ENCODE assay signal across 7 mouse cellular contexts in genomic region chr2:179442191-179442540, GRCm38 (mm10). TPM values are rescaled to one million over a fixed set of nuclear protein-coding genes. Genes with fewer than 3 reads are reported as not detected.
DNase-seq lines count a peak whose midpoint lies in the region; ATAC-seq lines count a peak whose summit lies in the region.

Cdh4 (plus strand) TSS chr2:179442431.

- intact Hi-C loops in left cerebral cortex, postnatal 10 days (cut with DNase I), result loop anchor here (5.0 to 10.0 kb wide), 3 partner anchors 95 to 433 kb away; no protein-coding TSS in a partner anchor

- H3K4me3 ChIP-seq in intestine, embryonic 15.5 days (replicated peaks), result peak within 1 kb of the TSS; percentile 71

- 0 out of 2 replicates have a peak within 1 kb of the TSS, but pooled peaks have one; percentile 3 for H3K27ac ChIP-seq in intestine, embryonic 15.5 days

- H3K27me3 ChIP-seq in intestine, embryonic 15.5 days (replicated peaks), result peaks cover 29% of the 10 kb centered on the region

- H3K9me3 ChIP-seq in intestine, embryonic 15.5 days, result no peaks in the 10 kb centered on the region

- ATAC-seq in intestine, embryonic 15.5 days, result peak; percentile 93

- peak within 1 kb of the TSS; percentile 56 for H3K9ac ChIP-seq in intestine, embryonic 15.5 days

- H3K4me1 ChIP-seq in intestine, embryonic 15.5 days (replicated peaks), result peaks cover 16% of the 10 kb centered on the region

- 0% methylated on average over 40 of the region's 40 CpGs for WGBS in intestine, embryonic 15.5 days

- peak; percentile 82 for DNase-seq in adrenal gland, postnatal 25 days
- DNase-seq in embryo, embryonic 10 days (ENCODE audit: low spot score), result peak; percentile 72
- DNase-seq in gastrocnemius, postnatal 4 days (ENCODE audit: low spot score in 2 of 2), result peak; percentile 42 to 64
- peak; percentile 37 to 80 for DNase-seq in left cerebral cortex, postnatal 10 days (ENCODE audit: extremely low spot score in 1 of 2, low spot score in 2 of 2)
- peak; percentile 71 for DNase-seq in lung, postnatal 36 days
- DNase-seq in right cerebral cortex, postnatal 14 days, result peak; percentile 61

- peak within 1 kb of the TSS; percentile 100 for H3K4me2 ChIP-seq in intestine, embryonic 15.5 days (replicated peaks)

- H3K36me3 ChIP-seq in intestine, embryonic 15.5 days, result no peaks in the 10 kb centered on the region

RNA-seq across cellular contexts. Expression of gene Cdh4, which starts in this region (rescaled TPM):
- 4.4 and 5.3 TPM in 2 replicates for total RNA-seq in adrenal gland, postnatal 25 days (2021)
- 1 to 10 TPM; 4.5 to 7.7 TPM for total RNA-seq in gastrocnemius, postnatal 4 days (2021)
- polyA plus RNA-seq in intestine, embryonic 15.5 days (2015; fragmentation: Nextera tagmentation; extraction: Ambion mirVana), result 2.6 and 2.9 TPM in 2 replicates
- total RNA-seq in left cerebral cortex, postnatal 10 days (2021), result 10 to 100 TPM; 36.4 to 41.2 TPM

Comparison
In these comparisons a context has a peak if more than half of its experiments do, and no peak if none do; other contexts are left out.
1. Peak in every context shown above with its lines: DNase-seq, ATAC-seq, H3K4me3 ChIP-seq and H3K27ac ChIP-seq.